Mouse (Mus musculus) gastrocnemius, adult 2 months (tissue): Measurements from ENCODE around the gene Wwp2. TPM values are rescaled to one million over a fixed set of nuclear protein-coding genes. Genes with fewer than 3 reads are reported as not detected.

Experiments
- DNase-seq: peaks from one replicate; pipeline ENCODE4 v3.0.0; 2022
- H3K27ac ChIP-seq: fragments of 200-600 bp; 2 replicates; pipeline ENCODE4 v1.8.1; 2022; ENCODE audit warnings: mild to moderate bottlenecking
- H3K4me3 ChIP-seq: fragments of 200-600 bp; 2 replicates; pipeline ENCODE4 v1.8.1; 2022; ENCODE audit warnings: mild to moderate bottlenecking, moderate library complexity
- CTCF ChIP-seq: fragments of 200-600 bp; IDR thresholded peaks from 2 replicates; pipeline ENCODE4 v1.8.1; 2022; ENCODE audit warnings: antibody characterized with exemption, mild to moderate bottlenecking, moderate library complexity
- intact Hi-C: fragments of 180-260 bp; cut with DNase I; formaldehyde crosslinking; loops from one replicate; pipeline ENCODE4 v1.15.1; 2025
- total RNA-seq, 2 experiments: library from RNA; stranded (reverse); gene quantifications; 2 replicates each; pipeline ENCODE4 v1.2.3; 2021

The Wwp2 gene
- total RNA-seq, 2 experiments from 2014 or later: 15.0 to 16.9 TPM

DNA sequence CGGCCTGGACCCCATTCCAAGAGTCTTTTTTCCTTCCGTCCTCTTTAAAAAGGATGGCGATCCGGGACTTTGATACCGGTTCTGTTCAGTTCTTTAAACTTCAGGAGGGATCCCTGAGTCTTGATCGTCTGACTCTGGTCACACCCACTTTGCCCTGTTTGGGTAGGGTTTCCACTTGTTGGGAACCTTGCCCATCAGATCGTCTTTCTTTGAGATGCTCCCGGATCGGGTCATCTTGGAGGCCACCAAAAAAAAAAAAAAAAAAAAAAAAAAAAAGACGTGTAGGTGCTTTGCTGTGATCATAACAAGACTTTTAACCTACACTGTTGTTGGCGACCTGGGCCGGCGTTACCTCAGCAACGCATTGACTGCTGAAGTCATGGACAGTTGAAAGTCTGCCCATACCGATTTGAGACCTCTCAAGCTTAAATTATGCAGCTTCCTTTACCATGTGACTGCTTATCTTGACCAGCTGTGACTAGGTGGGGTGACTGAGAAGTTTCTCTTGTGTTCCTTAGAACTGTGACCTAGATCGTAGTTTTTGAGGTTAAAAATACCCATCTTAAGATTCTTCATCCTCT, 766 bp downstream of the Wwp2 start:
- TF ChIP-seq CTCF: no peak
- Histone ChIP-seq H3K27ac (peak overlapping the region; percentile 91), H3K4me3 (peak overlapping the region; percentile 92)
- no peak for DNase-seq
- intact Hi-C loops: no loop called here

DNA sequence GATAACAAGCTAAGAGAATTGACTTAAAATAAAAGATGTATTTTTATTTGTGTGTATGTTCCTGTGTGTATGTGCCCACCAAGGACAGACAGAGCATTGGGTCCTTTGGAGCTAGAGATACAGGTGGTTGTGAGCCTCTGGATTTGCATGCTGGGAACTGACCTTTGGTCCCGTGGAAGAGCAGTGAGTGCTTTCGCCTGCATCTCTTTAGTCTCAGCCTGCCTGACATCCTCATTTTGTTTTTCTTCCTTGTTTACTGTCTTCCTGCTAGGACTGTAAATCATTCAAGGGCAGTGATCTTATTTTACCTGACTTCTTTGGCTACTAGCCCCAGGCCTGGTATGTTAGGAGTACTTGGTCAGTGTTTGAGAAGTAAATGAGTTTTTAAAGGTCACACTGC, 1.5 kb downstream of the Wwp2 start:
- intact Hi-C loops: no loop called here
- no peak overlapping the region for H3K4me3 ChIP-seq
- no peak for DNase-seq
- no peak for TF ChIP-seq CTCF
- H3K27ac ChIP-seq: no peak overlapping the region; the same call in 1 of the 2 replicates

GRCm38 (mm10) chr8:107439880-107440625, 3.9 kb downstream of the Wwp2 start:
- DNase-seq: no peak
- H3K4me3 ChIP-seq: no peak overlapping the region
- intact Hi-C loops: no loop called here
- no peak overlapping the region for H3K27ac ChIP-seq
- no peak for TF ChIP-seq CTCF

- peak overlapping the region; percentile 24; the same call in 1 of the 2 replicates for H3K27ac ChIP-seq
- no peak for DNase-seq
- H3K4me3 ChIP-seq: no peak overlapping the region
- intact Hi-C loops: no loop called here
- no peak for TF ChIP-seq CTCF
Measured at GRCm38 (mm10) chr8:107444626-107445025, 8.5 kb downstream of the Wwp2 start.

DNA sequence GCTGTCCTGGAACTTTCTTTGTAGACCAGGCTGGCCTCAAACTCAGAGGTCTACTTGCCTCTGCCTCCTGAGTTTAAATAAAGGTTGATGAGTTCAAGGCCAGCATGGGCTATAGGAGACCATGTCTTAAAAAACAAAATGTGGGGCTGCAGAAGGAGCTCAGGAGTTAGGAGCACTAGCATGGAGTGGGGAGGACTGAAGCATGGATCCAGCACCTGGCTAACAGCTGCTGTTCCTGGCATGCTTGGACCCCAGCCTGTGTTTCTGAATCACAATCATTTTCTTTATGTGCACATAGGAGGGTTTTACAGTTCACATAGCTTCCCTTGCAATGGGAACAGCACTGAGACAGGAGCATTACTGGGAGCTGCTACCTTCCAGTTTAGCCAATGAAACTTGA, 11.5 kb downstream of the Wwp2 start:
- intact Hi-C loops: no loop called here
- DNase-seq: no peak
- TF ChIP-seq CTCF: no peak
- no peak overlapping the region for H3K27ac ChIP-seq
- H3K4me3 ChIP-seq: no peak overlapping the region

DNA sequence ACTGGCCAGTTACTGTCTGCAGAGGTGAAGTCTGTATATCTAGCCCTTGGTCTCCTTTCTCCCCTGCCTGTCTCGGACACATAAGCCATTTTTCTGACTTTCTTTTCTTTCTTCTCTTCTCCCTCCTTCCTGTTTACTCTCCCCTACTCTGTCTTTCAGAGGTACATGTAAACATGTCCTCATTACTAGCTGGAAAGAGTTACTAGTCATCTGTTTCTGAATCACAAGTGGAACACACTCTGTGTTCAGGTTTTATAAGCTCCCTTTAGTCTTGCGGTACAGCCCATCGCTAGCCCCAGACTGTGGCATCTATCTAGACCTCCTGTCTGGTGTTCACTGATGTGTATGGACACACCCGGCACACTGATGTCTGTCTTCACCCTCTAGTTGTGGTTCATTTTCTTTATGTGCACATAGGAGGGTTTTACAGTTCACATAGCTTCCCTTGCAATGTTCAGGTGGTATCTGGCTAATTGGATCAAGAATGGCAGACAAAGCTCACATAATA, 12.3 kb downstream of the Wwp2 start:
- no peak overlapping the region for H3K4me3 ChIP-seq
- peak overlapping the region; percentile 38; the same call in 1 of the 2 replicates for H3K27ac ChIP-seq
- DNase-seq: no peak
- intact Hi-C loops: no loop called here
- TF ChIP-seq CTCF: no peak

DNA sequence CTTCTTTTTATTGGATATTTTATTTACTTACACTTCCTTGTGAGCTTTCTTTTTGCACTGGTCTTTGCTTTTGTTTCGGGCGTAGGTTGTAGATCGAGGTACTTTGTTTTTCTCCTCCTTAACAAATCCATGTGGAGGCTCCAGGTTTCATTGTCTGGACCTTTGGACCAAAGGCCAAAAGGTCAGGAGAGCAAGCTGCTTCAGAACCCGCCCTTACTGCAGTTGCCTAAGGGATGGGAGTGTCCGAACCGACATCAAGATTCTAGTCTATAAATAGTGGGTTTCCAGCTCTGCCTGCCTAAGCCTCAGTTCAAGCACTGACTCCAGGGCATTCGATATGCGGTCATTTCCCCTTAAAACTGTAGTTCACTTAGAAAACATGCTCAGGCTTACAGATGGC, 13.0 kb downstream of the Wwp2 start:
- intact Hi-C loops: no loop called here
- no peak for DNase-seq
- Histone ChIP-seq H3K27ac (peak overlapping the region; percentile 35; the same call in 1 of the 2 replicates), H3K4me3 (no peak overlapping the region)
- no peak for TF ChIP-seq CTCF

DNA sequence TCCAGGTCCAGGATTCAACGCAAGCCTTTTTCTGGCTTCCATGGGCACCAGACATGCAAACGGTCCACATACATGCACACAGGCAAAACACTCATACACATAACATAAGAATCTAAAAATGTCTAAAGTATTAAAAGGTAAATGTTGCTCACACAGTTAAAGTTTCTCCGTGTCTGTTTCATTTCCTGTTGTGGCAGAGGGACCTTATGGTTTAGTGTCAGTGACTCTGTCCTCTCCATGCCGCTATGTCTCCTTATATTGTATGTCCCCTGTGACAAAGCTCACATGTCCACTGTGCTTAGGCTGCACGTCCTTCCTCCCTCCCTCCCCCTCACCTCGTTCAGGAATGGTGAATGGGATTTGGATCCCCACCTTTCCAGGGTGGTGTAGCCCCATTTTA, 13.5 kb downstream of the Wwp2 start:
- TF ChIP-seq CTCF: no peak
- DNase-seq: no peak
- Histone ChIP-seq H3K4me3 (no peak overlapping the region), H3K27ac (peak overlapping the region; percentile 35; the same call in 1 of the 2 replicates)
- intact Hi-C loops: no loop called here

DNA sequence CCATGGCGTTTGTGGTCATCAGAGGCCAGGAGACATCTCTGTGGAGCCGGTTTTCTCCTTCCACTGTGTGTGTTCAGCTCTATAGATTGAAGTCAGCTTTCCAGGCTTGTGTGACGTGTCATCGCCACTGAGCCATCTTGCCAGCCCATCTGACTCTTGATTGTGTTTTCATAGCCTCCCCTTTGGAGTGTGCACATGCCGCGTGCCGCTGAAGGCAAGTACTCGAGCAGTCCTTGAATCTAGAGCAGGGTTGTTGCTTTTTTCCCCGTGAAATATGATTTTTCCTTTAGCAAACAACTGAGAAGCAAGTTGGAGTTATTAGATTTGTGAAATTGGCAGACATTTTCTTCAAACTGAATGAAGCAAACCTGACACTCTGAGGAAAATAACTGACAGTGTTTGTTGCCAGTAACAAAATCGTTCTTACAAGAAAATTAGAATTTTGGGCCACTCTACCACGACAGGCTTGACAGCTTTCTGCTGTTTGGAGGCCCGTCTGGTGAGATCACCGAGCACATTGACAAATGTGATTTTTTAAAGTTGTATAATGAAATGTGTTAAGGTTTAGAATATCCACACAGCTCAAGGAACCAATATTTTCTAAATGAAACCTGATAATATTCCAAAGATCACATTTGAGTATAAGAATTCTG, 15.4 kb downstream of the Wwp2 start:
- H3K27ac ChIP-seq: no peak overlapping the region
- no peak for DNase-seq
- H3K4me3 ChIP-seq: no peak overlapping the region
- TF ChIP-seq CTCF: no peak
- intact Hi-C loops: no loop called here

DNA sequence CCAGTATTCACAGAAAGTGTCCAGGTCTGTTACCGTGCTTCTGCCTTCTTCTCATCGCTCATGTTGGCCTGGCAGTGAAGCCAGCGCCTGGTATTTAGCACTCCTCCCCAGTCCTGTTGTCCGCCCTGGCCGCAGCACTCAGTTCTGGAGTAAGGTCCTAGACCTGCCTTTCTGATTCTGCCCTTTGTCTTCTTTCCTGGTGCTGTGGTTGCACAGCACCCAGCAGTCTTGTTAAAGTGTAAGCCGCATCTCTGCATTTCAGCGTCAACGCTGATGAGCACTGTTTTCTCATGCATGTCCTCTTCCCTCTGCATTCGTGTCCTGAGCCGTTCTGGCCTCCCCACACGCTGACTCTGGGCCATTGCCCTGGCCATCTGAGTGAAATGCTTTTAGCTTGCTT, 17.2 kb downstream of the Wwp2 start:
- intact Hi-C loops: no loop called here
- TF ChIP-seq CTCF: no peak

DNA sequence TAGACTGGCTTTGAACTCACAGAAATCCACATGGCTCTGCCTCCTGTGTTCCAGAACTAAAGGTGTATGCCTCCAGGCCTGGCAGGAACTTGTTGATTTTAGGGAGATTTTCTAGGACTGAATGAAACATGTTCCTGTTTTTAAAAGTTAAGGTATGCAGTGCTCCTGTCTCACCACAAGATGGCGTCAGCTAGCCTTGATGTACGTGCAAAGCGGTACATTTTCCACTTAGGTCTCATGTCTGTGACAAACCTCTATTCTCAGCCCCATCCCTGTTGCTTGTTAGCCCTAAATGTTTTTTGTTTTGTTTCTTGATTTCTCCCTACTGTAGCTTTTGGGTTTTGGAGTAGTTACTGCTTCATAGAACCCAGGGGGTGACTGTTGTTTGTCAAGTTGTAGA, 19.1 kb downstream of the Wwp2 start:
- no peak overlapping the region for H3K4me3 ChIP-seq
- peak; percentile 38 for DNase-seq
- no peak overlapping the region for H3K27ac ChIP-seq
- intact Hi-C loops: loop anchor here (1.0 kb wide), 1 partner anchor 121 kb away; no protein-coding TSS in a partner anchor
- TF ChIP-seq CTCF: no peak; the same call in 1 of the 2 replicates

More for the DNA sequence above, 17.2 kb downstream of the Wwp2 start:
- Histone ChIP-seq H3K27ac (no peak overlapping the region), H3K4me3 (no peak overlapping the region)
- DNase-seq: no peak

DNA sequence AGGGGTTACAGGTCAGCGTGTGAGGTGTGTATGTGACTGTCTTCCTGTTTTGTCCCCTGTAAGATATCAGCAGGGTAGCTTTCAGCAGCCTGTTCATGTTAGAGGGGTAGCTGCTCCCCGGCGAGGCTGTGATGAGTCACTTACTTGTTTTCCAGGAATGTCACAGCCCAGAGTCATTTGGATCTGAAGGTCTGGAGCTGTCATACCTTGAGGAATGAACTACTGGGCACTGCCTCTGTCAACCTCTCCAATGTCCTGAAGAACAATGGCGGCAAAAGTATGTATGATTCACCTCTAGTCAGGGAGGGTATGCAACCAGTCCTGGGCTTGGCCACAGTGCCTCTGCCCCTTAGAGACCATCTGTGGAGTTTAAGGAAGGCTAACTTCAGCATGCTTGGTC, 21.6 kb downstream of the Wwp2 start:
- no peak for DNase-seq
- no peak for TF ChIP-seq CTCF
- Histone ChIP-seq H3K4me3 (no peak overlapping the region), H3K27ac (no peak overlapping the region)
- intact Hi-C loops: no loop called here

GRCm38 (mm10) chr8:107458281-107458680, 22.1 kb downstream of the Wwp2 start:
- no peak for DNase-seq
- no peak overlapping the region for H3K27ac ChIP-seq
- intact Hi-C loops: no loop called here
- no peak for TF ChIP-seq CTCF
- H3K4me3 ChIP-seq: no peak overlapping the region
